Mouse (Mus musculus) CH12.LX (cell line): ENCODE measurements around the gene Ttc29. TPM values are rescaled to one million over a fixed set of nuclear protein-coding genes. Genes with fewer than 3 reads are reported as not detected.

Source experiments
- DNase-seq: peaks from one replicate; pipeline ENCODE4 v3.0.0-alpha.2; 2013; ENCODE audit errors: extremely low read depth
- H3K27ac ChIP-seq: 2 replicates; pipeline ENCODE4 v1.5.1; 2012; ENCODE audit warnings: low read depth, mild to moderate bottlenecking, control low read depth, moderate library complexity; ENCODE audit not compliant: insufficient read depth
- H3K27me3 ChIP-seq: replicated peaks from 2 replicates; pipeline ENCODE3; 2012; ENCODE audit warnings: inconsistent platforms
- H3K36me3 ChIP-seq, 2 experiments: replicated peaks in 1 of 2; 2 replicates each; pipeline versions ENCODE3 to v1.6.1; 2012; ENCODE audit warnings: inconsistent platforms in 1 of 2, low read length in 1 of 2, mild to moderate bottlenecking in 1 of 2, mixed read lengths in 1 of 2, moderate library complexity in 1 of 2; ENCODE audit not compliant: control insufficient read depth in 1 of 2, insufficient read depth in 1 of 2
- H3K4me1 ChIP-seq, 2 experiments: 2 replicates each; pipeline ENCODE4 v1.6.1; 2012; ENCODE audit warnings: inconsistent platforms in 1 of 2, moderate library complexity in 1 of 2; ENCODE audit not compliant: insufficient read depth in 2 of 2, control insufficient read depth in 1 of 2
- H3K4me2 ChIP-seq: 2 replicates; pipeline ENCODE4 v1.6.1; 2012; ENCODE audit warnings: low read depth, mild to moderate bottlenecking, control low read depth; ENCODE audit not compliant: poor library complexity, insufficient read depth, severe bottlenecking
- H3K4me3 ChIP-seq, 3 experiments: fragments of 150-350 bp in 1 of 3; sonication (generic) in 1 of 3; replicated peaks in 1 of 3; 2 replicates each; pipeline versions ENCODE3 to v1.5.1; 2011 to 2012; ENCODE audit warnings: low read depth in 2 of 3, low read length in 2 of 3, mild to moderate bottlenecking in 2 of 3, moderate library complexity in 2 of 3, control low read depth in 1 of 3, improper control_type of control experiment in 1 of 3, inconsistent platforms in 1 of 3, mixed read lengths in 1 of 3; ENCODE audit not compliant: poor library complexity in 1 of 3
- H3K79me2 ChIP-seq: replicated peaks from 2 replicates; pipeline ENCODE4 v1.6.1; 2012; ENCODE audit warnings: mild to moderate bottlenecking, moderate library complexity; ENCODE audit not compliant: control insufficient read depth, poor library complexity, insufficient read depth, severe bottlenecking; ENCODE audit errors: extremely low read depth
- H3K9ac ChIP-seq: 2 replicates; pipeline ENCODE4 v1.6.1; 2012; ENCODE audit warnings: low read depth, mild to moderate bottlenecking, control low read depth, moderate library complexity; ENCODE audit not compliant: insufficient read depth
- H3K9me3 ChIP-seq: replicated peaks from 2 replicates; pipeline ENCODE3; 2012; ENCODE audit warnings: low read length, inconsistent platforms, mixed read lengths
- BHLHE40 ChIP-seq: IDR thresholded peaks from 2 replicates; pipeline ENCODE4 v1.6.1; 2011; ENCODE audit warnings: mild to moderate bottlenecking, low read depth, low read length, improper control_type of control experiment
- CHD2 ChIP-seq: IDR thresholded peaks from 2 replicates; pipeline ENCODE4 v1.6.1; 2011; ENCODE audit warnings: low read length, improper control_type of control experiment
- CTCF ChIP-seq, 2 experiments: IDR thresholded peaks in 1 of 2; conservative IDR thresholded peaks in 1 of 2; 2 replicates each; pipeline ENCODE4 v1.5.1; 2011 to 2012; ENCODE audit warnings: low read depth in 2 of 2, low read length in 2 of 2, improper control_type of control experiment in 1 of 2, inconsistent platforms in 1 of 2, mild to moderate bottlenecking in 1 of 2, moderate library complexity in 1 of 2
- ETS1 ChIP-seq: conservative IDR thresholded peaks from 2 replicates; pipeline ENCODE4 v1.6.1; 2012; ENCODE audit warnings: low read depth, mild to moderate bottlenecking, inconsistent platforms, low read length, improper control_type of control experiment, moderate library complexity
- GABPA ChIP-seq: IDR thresholded peaks from 2 replicates; pipeline ENCODE4 v1.6.1; 2012; ENCODE audit warnings: low read depth, low read length, improper control_type of control experiment, inconsistent platforms; ENCODE audit not compliant: insufficient replicate concordance
- IRF4 ChIP-seq: IDR thresholded peaks from 2 replicates; pipeline ENCODE4 v1.6.1; 2014; ENCODE audit warnings: low read depth, mild to moderate bottlenecking, inconsistent platforms, low read length, improper control_type of control experiment
- JUN ChIP-seq: IDR thresholded peaks from 2 replicates; pipeline ENCODE4 v1.6.1; 2011; ENCODE audit warnings: low read depth, mild to moderate bottlenecking, low read length, improper control_type of control experiment, moderate library complexity; ENCODE audit not compliant: insufficient read depth
- KAT2A ChIP-seq: IDR thresholded peaks from 2 replicates; pipeline ENCODE4 v1.6.1; 2012; ENCODE audit warnings: low read length, improper control_type of control experiment, inconsistent platforms; ENCODE audit not compliant: insufficient replicate concordance
- MAX ChIP-seq: IDR thresholded peaks from 2 replicates; pipeline ENCODE4 v1.6.1; 2011; ENCODE audit warnings: low read length, improper control_type of control experiment
- MAZ ChIP-seq: IDR thresholded peaks from 2 replicates; pipeline ENCODE4 v1.6.1; 2012; ENCODE audit warnings: low read depth, mild to moderate bottlenecking, inconsistent platforms, low read length, improper control_type of control experiment, moderate library complexity
- MYC ChIP-seq: IDR thresholded peaks from 2 replicates; pipeline ENCODE4 v1.6.1; 2011; ENCODE audit warnings: low read depth, mild to moderate bottlenecking, improper control_type of control experiment, low read length
- NELFE ChIP-seq: IDR thresholded peaks from 2 replicates; pipeline ENCODE4 v1.6.1; 2011; ENCODE audit warnings: low read depth, low read length, improper control_type of control experiment
- PAX5 ChIP-seq: IDR thresholded peaks from 2 replicates; pipeline ENCODE4 v1.6.1; 2012; ENCODE audit warnings: low read length, inconsistent platforms, mixed read lengths
- POLR2A ChIP-seq: IDR thresholded peaks from 2 replicates; pipeline ENCODE4 v1.6.1; 2011; ENCODE audit warnings: low read depth, mild to moderate bottlenecking, improper control_type of control experiment, low read length
- TBP ChIP-seq: conservative IDR thresholded peaks from 2 replicates; pipeline ENCODE4 v1.6.1; 2011; ENCODE audit warnings: low read depth, low read length, improper control_type of control experiment
- TCF12 ChIP-seq: IDR thresholded peaks from 2 replicates; pipeline ENCODE4 v1.6.1; 2014; ENCODE audit warnings: low read depth, mild to moderate bottlenecking, inconsistent platforms, low read length, improper control_type of control experiment
- UBTF ChIP-seq: IDR thresholded peaks from 2 replicates; pipeline ENCODE4 v1.6.1; 2012; ENCODE audit warnings: low read depth, mild to moderate bottlenecking, inconsistent platforms, low read length, improper control_type of control experiment, moderate library complexity
- USF1 ChIP-seq: IDR thresholded peaks from 2 replicates; pipeline ENCODE4 v1.6.1; 2014; ENCODE audit warnings: low read depth, mild to moderate bottlenecking, inconsistent platforms, low read length, improper control_type of control experiment
- ZKSCAN1 ChIP-seq: IDR thresholded peaks from 2 replicates; pipeline ENCODE4 v1.6.1; 2012; ENCODE audit warnings: low read depth, inconsistent platforms, low read length, improper control_type of control experiment, borderline replicate concordance
- ZNF384 ChIP-seq: IDR thresholded peaks from 2 replicates; pipeline ENCODE4 v1.6.1; 2012; ENCODE audit warnings: low read depth, low read length, improper control_type of control experiment, inconsistent platforms
- dilution Hi-C: fragments of 300-500 bp; cut with MboI; formaldehyde crosslinking; loops from 2 replicates; pipeline ENCODE4 v1.14.3; 2020; ENCODE audit warnings: low sequenced_read_pairs; ENCODE audit not compliant: extremely low pct_unique_long_range_greater_than_20kb, extremely low pct_ligation_motif_present
- in situ Hi-C: fragments of 300-500 bp; cut with MboI; formaldehyde crosslinking; loops from 3 replicates; pipeline ENCODE4 v1.14.3; 2019; ENCODE audit warnings: low sequenced_read_pairs, low pct_ligation_motif_present, low pct_unique_long_range_greater_than_20kb, mixed read lengths
- polyA plus RNA-seq: library from polyadenylated mRNA; unstranded; fragments of >175 nt; gene quantifications from 2 replicates; pipeline ENCODE4 v1.2.1, GENCODE M21; 2012; ENCODE audit warnings: low read depth; ENCODE audit not compliant: insufficient read length
- total RNA-seq, 2 experiments: library from RNA; depleted of rRNA; stranded (reverse); fragments of 300-350 nt in 1 of 2; fragments of >200 nt in 1 of 2; gene quantifications; 2 replicates each; pipeline ENCODE4 v1.2.3; 2012 to 2014

The Ttc29 gene
- not detected in 2 replicates for total RNA-seq (2012; rRNA removed)
- not detected in 2 replicates for total RNA-seq (2014; rRNA removed)
- polyA plus RNA-seq = not detected in 2 replicates

DNA sequence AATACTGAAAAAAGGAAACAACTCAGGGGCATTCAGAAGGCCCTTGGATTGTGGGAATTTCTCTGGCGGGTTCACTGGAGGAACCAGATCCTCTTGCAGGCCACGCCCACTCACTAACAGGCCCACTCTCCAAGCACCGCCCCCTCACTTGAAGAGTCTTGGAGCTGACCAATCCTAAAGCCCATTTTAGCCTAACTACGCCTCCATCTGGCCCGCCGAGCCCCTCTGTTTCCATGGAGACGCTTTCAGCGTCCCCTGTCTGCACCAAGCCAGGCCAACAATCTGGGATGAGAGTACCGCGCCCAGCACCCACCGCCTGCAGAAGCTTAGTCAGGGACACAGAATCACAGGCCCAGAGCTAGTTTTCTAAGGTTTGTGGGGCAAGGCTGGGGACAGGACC lies at the start of gene Ttc29:
TSS of gene Ttc29 (plus strand) at position 224 of the 400 bp plus-strand sequence.
- H3K27ac ChIP-seq = no peak within 1 kb of the TSS
- TF ChIP-seq TBP (no peak), ZNF384 (no peak), KAT2A (no peak), NELFE (no peak), ETS1 (no peak), UBTF (no peak), ZKSCAN1 (no peak), CHD2 (no peak), PAX5 (no peak), IRF4 (no peak), MYC (no peak), USF1 (no peak), JUN (no peak), GABPA (no peak), POLR2A (no peak), BHLHE40 (no peak), MAZ (no peak), TCF12 (no peak)
- no peaks in the 10 kb centered on the region for H3K79me2 ChIP-seq
- H3K9me3 ChIP-seq = no peaks in the 10 kb centered on the region
- DNase-seq = no peak
- dilution Hi-C loops (no loop called here), in situ Hi-C loops (loop anchor here (25.0 kb wide), 1 partner anchor 151 kb away; no protein-coding TSS in a partner anchor)
- no peaks in the 10 kb centered on the region for H3K4me1 ChIP-seq
- no peaks in the 10 kb centered on the region for H3K27me3 ChIP-seq
- no peak within 1 kb of the TSS for H3K4me3 ChIP-seq
- H3K36me3 ChIP-seq = no peaks in the 10 kb centered on the region
- no peak within 1 kb of the TSS for H3K4me2 ChIP-seq
- no peak within 1 kb of the TSS for H3K9ac ChIP-seq

- in situ Hi-C loops = no loop called here
- Histone ChIP-seq H3K4me1 (no peaks in the 10 kb centered on the region), H3K79me2 (no peaks in the 10 kb centered on the region), H3K9me3 (peaks cover 2% of the 10 kb centered on the region), H3K4me3 (no peak overlapping the region), H3K4me2 (no peak overlapping the region), H3K27ac (no peak overlapping the region), H3K9ac (no peak overlapping the region), H3K36me3 (no peaks in the 10 kb centered on the region), H3K27me3 (no peaks in the 10 kb centered on the region)
- no peak for DNase-seq
- dilution Hi-C loops = no loop called here
- TF ChIP-seq MAX (no peak), CTCF (conservative IDR thresholded peaks at IDR 0.05 in 1 of 2, IDR thresholded peaks at IDR 0.05 in 1 of 2; ENCODE audit: low read depth in 2 of 2, low read length in 2 of 2) (peak in 1 of 2 experiments; percentile 2; a peak in 1 of 4 replicates)
Observed at GRCm38 (mm10) chr8:78171351-78171750, 41.7 kb upstream of the Ttc29 start.
